Mouse (Mus musculus) embryonic fibroblast, embryonic 13.5 days (primary cell): ENCODE results near the gene Slc38a3.

Source experiments
- CTCF ChIP-seq: IDR thresholded peaks from 2 replicates; pipeline ENCODE4 v1.5.1; 2011; ENCODE audit warnings: mild to moderate bottlenecking, control low read depth, low read length, moderate library complexity, borderline replicate concordance; ENCODE audit not compliant: insufficient read depth
- POLR2A ChIP-seq: IDR thresholded peaks from 2 replicates; pipeline ENCODE4 v1.6.1; 2011; ENCODE audit warnings: low read depth, mild to moderate bottlenecking, control low read depth, low read length, moderate library complexity

DNA sequence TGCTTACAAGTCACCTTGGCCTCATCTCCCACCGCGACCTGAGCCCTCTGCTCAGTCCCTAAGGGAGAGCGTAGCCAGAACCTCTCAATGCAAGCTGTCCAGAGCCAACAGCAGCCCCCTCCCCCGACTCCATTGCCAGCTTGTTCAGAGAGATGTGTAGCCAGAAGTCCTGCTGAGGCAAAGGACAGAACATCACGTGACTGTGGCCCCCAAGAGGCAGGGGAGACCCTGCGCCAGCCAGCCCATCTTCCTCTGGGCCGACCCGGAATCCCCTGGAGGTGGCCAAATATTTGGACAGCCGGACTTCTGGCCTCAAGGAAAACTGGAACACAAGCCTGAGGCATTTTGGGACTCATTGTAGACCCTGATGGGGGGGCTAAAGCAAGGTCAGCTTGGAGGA is 5.8 kb downstream of the Slc38a3 start:
- TF ChIP-seq POLR2A (no peak), CTCF (no peak)
